Mouse (Mus musculus) brain, embryonic 14.5 days (tissue): Measurements from ENCODE around the gene Btrc.

ENCODE experiments used
- CTCF ChIP-seq: fragments of 200-500 bp; IDR thresholded peaks from 2 replicates; pipeline ENCODE4 v1.5.1; 2012; ENCODE audit warnings: inconsistent platforms, mild to moderate bottlenecking, moderate library complexity, borderline replicate concordance; ENCODE audit not compliant: insufficient read depth, insufficient read length; ENCODE audit errors: extremely low read depth
- POLR2A ChIP-seq: fragments of 200-500 bp; IDR thresholded peaks from 2 replicates; pipeline ENCODE4 v1.6.1; 2012; ENCODE audit warnings: mild to moderate bottlenecking, inconsistent platforms, borderline replicate concordance; ENCODE audit not compliant: poor library complexity, insufficient read depth, insufficient read length, severe bottlenecking; ENCODE audit errors: extremely low read depth

DNA sequence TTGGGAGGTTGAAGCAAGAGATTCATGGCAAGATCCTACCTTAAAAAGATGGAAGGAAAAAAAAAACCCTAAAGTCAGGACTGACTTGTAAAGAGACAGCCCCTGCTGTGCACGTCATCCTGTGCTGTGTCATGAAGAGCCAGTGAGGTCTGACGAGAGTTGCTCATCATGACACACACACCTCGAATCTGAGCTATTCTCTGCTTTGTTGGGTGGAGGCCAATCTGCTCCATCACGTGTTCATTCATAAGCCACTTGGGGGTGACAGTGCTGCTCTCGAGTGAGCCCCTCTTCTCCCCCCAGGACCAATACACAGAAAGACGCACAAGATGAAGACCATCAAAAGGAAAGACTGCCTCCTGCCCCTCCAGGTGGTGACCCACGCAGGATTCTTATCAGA lies 170.1 kb downstream of the Btrc start:
- no peak for TF ChIP-seq CTCF
- TF ChIP-seq POLR2A, result no peak
